Mouse (Mus musculus) liver, embryonic 12.5 days (tissue): ENCODE measurements around the gene Foxp4. TPM values are rescaled to one million over a fixed set of nuclear protein-coding genes. Genes with fewer than 3 reads are reported as not detected.

Source experiments
- ATAC-seq: fragments of 200-750 bp; cut with Nextera tagmentation; 2 replicates; pipeline ENCODE4 v1.8.0; 2017; ENCODE audit warnings: moderate number of reproducible peaks, mild to moderate bottlenecking, moderate library complexity
- H3K27ac ChIP-seq: fragments of 300-500 bp; sonication (generic); 2 replicates; pipeline ENCODE4 v1.5.1; 2016; ENCODE audit warnings: mild to moderate bottlenecking
- H3K27me3 ChIP-seq: fragments of 300-500 bp; sonication (generic); replicated peaks from 2 replicates; pipeline ENCODE4 v1.6.1; 2016; ENCODE audit warnings: mild to moderate bottlenecking, moderate library complexity
- H3K36me3 ChIP-seq: fragments of 300-500 bp; sonication (generic); 2 replicates; pipeline ENCODE4 v1.6.1; 2016; ENCODE audit warnings: mild to moderate bottlenecking, moderate library complexity
- H3K4me1 ChIP-seq: fragments of 300-500 bp; sonication (generic); 2 replicates; pipeline ENCODE4 v1.6.1; 2016
- H3K4me2 ChIP-seq: fragments of 300-500 bp; sonication (generic); 2 replicates; pipeline ENCODE4 v1.6.1; 2016; ENCODE audit warnings: mild to moderate bottlenecking, moderate library complexity
- H3K4me3 ChIP-seq: fragments of 300-500 bp; sonication (generic); 2 replicates; pipeline ENCODE4 v1.5.1; 2016; ENCODE audit warnings: mild to moderate bottlenecking, moderate library complexity
- H3K9ac ChIP-seq: fragments of 300-500 bp; sonication (generic); 2 replicates; pipeline ENCODE4 v1.6.1; 2016; ENCODE audit warnings: mild to moderate bottlenecking, moderate library complexity
- H3K9me3 ChIP-seq: fragments of 300-500 bp; sonication (generic); replicated peaks from 2 replicates; pipeline ENCODE4 v1.6.1; 2016; ENCODE audit warnings: mild to moderate bottlenecking, moderate library complexity
- WGBS: fragments of 180-500 bp; shearing (Covaris S2); methylation state at CpG from one replicate; pipeline ENCODE4 v1.1.7; 2016; ENCODE audit not compliant: insufficient replicate concordance; 5-methylcytosine and 5-hydroxymethylcytosine counted together
- polyA plus RNA-seq: library from polyadenylated mRNA; unstranded; fragments of >200 nt; fragmentation: Nextera tagmentation; extraction: Ambion mirVana; gene quantifications from 2 replicates; pipeline ENCODE4 v1.2.1, GENCODE M21; 2016

Gene Foxp4
- polyA plus RNA-seq, 1 experiment from 2014 or later = 13.9 TPM

DNA sequence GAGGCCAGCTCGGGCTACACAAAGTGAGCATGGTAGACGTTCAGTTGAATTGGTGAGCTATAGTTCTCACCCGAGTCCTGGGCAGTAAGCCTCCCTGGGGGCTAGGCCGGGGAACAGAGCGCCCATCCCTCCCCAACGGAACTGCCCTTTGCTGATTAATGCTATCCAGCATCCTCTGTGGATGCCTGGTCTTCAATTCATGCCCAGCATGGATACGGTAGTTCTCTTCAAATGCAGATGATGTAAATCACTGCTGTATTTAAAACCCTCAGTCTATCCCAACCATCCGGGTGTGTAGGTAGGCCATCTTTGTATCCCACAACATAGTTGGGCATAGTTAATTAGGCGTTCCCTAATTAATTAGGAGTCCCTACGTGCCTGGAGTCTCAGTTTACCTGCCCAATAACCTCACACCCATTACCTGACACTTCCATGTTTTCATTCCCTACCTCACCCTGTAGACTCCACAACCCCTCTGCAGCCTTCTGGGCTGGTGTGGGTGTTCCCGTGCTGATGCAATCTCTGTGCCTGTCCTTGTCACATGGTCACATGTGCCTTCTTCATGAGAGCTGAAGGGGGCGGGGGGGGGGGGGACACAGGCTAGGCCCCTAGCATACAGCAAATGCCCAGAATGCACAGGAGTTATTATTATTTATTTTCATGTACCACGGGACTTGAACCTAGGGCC is 106.3 kb downstream of the Foxp4 start:
- ATAC-seq = no peak
- WGBS = 69% methylated on average over 13 of the region's 13 CpGs
- no peak overlapping the region for H3K9ac ChIP-seq
- no peak overlapping the region for H3K4me2 ChIP-seq
- 0 out of 2 replicates have a peak, but pooled peaks cover 8% of the 10 kb centered on the region for H3K4me1 ChIP-seq
- no peak overlapping the region for H3K4me3 ChIP-seq
- no peak overlapping the region for H3K27ac ChIP-seq
- H3K27me3 ChIP-seq = no peaks in the 10 kb centered on the region
- H3K36me3 ChIP-seq = peaks cover 14% of the 10 kb centered on the region; the same call in 1 of the 2 replicates
- H3K9me3 ChIP-seq = no peaks in the 10 kb centered on the region

Other genes starting within 250 kb of the Foxp4 start
- gene Tomm6, start 236.3 kb downstream of the Foxp4 start, polyA plus RNA-seq = 339 and 360 TPM in 2 replicates
- gene Frs3, start 235.6 kb downstream of the Foxp4 start, polyA plus RNA-seq = 1.7 and 2.3 TPM in 2 replicates
- 0.06 and 0.07 TPM in 2 replicates for gene Gm21981, start 230.2 kb downstream of the Foxp4 start, polyA plus RNA-seq
- gene Prickle4, start 229.9 kb downstream of the Foxp4 start, polyA plus RNA-seq = not detected in 2 replicates
- not detected in 2 replicates for gene Pgc, start 197.8 kb downstream of the Foxp4 start, polyA plus RNA-seq
- gene Tfeb, start 187.6 kb downstream of the Foxp4 start, polyA plus RNA-seq = 5.6 and 5.8 TPM in 2 replicates
- gene Mdfi, start 90.0 kb downstream of the Foxp4 start, polyA plus RNA-seq = 2.8 and 3.5 TPM in 2 replicates
- not detected in 2 replicates for gene 1700122O11Rik, start 113.6 kb upstream of the Foxp4 start, polyA plus RNA-seq
- not detected in 2 replicates for gene 1700067P10Rik, start 164.7 kb upstream of the Foxp4 start, polyA plus RNA-seq
- gene 9830107B12Rik, start 221.6 kb upstream of the Foxp4 start, polyA plus RNA-seq = 0.11 TPM in 1 of 2 replicates, not detected in the other
- 0.19 and 0.32 TPM in 2 replicates for gene A530064D06Rik, start 242.6 kb upstream of the Foxp4 start, polyA plus RNA-seq